Mouse (Mus musculus): ENCODE data around the gene Usp50.

- no peak for TF ChIP-seq CTCF (conservative IDR thresholded peaks at IDR 0.05 in 1 of 2, IDR thresholded peaks at IDR 0.05 in 1 of 2; ENCODE audit: low read depth in 2 of 2, low read length in 2 of 2)
- TF ChIP-seq MYC (IDR thresholded peaks at IDR 0.05; ENCODE audit: low read depth, low read length), result no peak
- TF ChIP-seq JUND (conservative IDR thresholded peaks at IDR 0.05; ENCODE audit: low read depth, low read length), result no peak
- TF ChIP-seq POLR2A (IDR thresholded peaks at IDR 0.05; ENCODE audit: low read depth, low read length), result no peak
- TF ChIP-seq HCFC1 (IDR thresholded peaks at IDR 0.05; ENCODE audit: low read depth, low read length), result no peak
- TF ChIP-seq E2F4 (IDR thresholded peaks at IDR 0.05; ENCODE audit: insufficient replicate concordance, low read depth, low read length), result no peak
- no peak for TF ChIP-seq MEF2A (IDR thresholded peaks at IDR 0.05; ENCODE audit: borderline replicate concordance, low read depth, low read length)
- TF ChIP-seq KAT2A (IDR thresholded peaks at IDR 0.05; ENCODE audit: insufficient replicate concordance, low read length), result no peak
Measured at GRCm38 (mm10) chr2:126712526-126712925, 70.7 kb downstream of the Usp50 start.
